Mouse (Mus musculus): ENCODE results near the gene Nufip1.
"Not testable (repeated sequence)": the region's sequence is repeated elsewhere in the genome, so short reads cannot be mapped to it uniquely, and the experiment has no call there.

The Nufip1 gene

GRCm38 (mm10) chr14:76153828-76154227 is 43.1 kb downstream of the Nufip1 start:
- H3K4me1 ChIP-seq (replicated peaks; ENCODE audit: low read depth, low read length): peaks cover 48% of the 10 kb centered on the region
- H3K4me3 ChIP-seq (replicated peaks; ENCODE audit: low read length): peak overlapping the region; percentile 94
- H3K9me3 ChIP-seq (ENCODE audit: low read length): no peaks in the 10 kb centered on the region
- no peak for TF ChIP-seq CTCF (conservative IDR thresholded peaks at IDR 0.05; ENCODE audit: low read length)
- no peak for TF ChIP-seq NANOG (IDR thresholded peaks at IDR 0.05; ENCODE audit: borderline replicate concordance, low read length)
- TF ChIP-seq POU5F1 (IDR thresholded peaks at IDR 0.05; ENCODE audit: borderline replicate concordance, low read length): no peak
- H3K36me3 ChIP-seq (ENCODE audit: insufficient read depth, low read length): no peaks in the 10 kb centered on the region
- 0 out of 2 replicates have a peak, but pooled peaks cover 3% of the 10 kb centered on the region for H3K27me3 ChIP-seq (ENCODE audit: insufficient read depth, low read length)

- peaks cover 17% of the 10 kb centered on the region for H3K4me1 ChIP-seq (replicated peaks; ENCODE audit: low read depth, low read length)
- H3K36me3 ChIP-seq (ENCODE audit: insufficient read depth, low read length): no peaks in the 10 kb centered on the region
- H3K9me3 ChIP-seq (ENCODE audit: low read length): peaks cover 3% of the 10 kb centered on the region; the same call in 1 of the 2 replicates
- TF ChIP-seq POU5F1 (IDR thresholded peaks at IDR 0.05; ENCODE audit: borderline replicate concordance, low read length): no peak
- no peak for TF ChIP-seq NANOG (IDR thresholded peaks at IDR 0.05; ENCODE audit: borderline replicate concordance, low read length)
- TF ChIP-seq CTCF (conservative IDR thresholded peaks at IDR 0.05; ENCODE audit: low read length): no peak
- peaks cover 16% of the 10 kb centered on the region; the same call in 1 of the 2 replicates for H3K27me3 ChIP-seq (ENCODE audit: insufficient read depth, low read length)
- no peak overlapping the region for H3K4me3 ChIP-seq (replicated peaks; ENCODE audit: low read length)
These were observed 47.6 kb downstream of the Nufip1 start for GRCm38 (mm10) chr14:76158192-76158785.

GRCm38 (mm10) chr14:76160580-76160979 is 49.9 kb downstream of the Nufip1 start:
- not testable (repeated sequence) for H3K4me3 ChIP-seq (replicated peaks; ENCODE audit: low read length); H3K9me3 ChIP-seq (ENCODE audit: low read length); H3K36me3 ChIP-seq (ENCODE audit: insufficient read depth, low read length)
- Histone ChIP-seq H3K27me3 (ENCODE audit: insufficient read depth, low read length) (peaks cover 29% of the 10 kb centered on the region), H3K4me1 (replicated peaks; ENCODE audit: low read depth, low read length) (peaks cover 27% of the 10 kb centered on the region)

- Histone ChIP-seq H3K27me3 (ENCODE audit: insufficient read depth, low read length) (peaks cover 34% of the 10 kb centered on the region), H3K9me3 (ENCODE audit: low read length) (peaks cover 3% of the 10 kb centered on the region; the same call in 1 of the 2 replicates), H3K4me3 (replicated peaks; ENCODE audit: low read length) (peak overlapping the region; percentile 68), H3K36me3 (ENCODE audit: insufficient read depth, low read length) (no peaks in the 10 kb centered on the region), H3K4me1 (replicated peaks; ENCODE audit: low read depth, low read length) (peaks cover 23% of the 10 kb centered on the region)
- TF ChIP-seq NANOG (IDR thresholded peaks at IDR 0.05; ENCODE audit: borderline replicate concordance, low read length) (no peak), POU5F1 (IDR thresholded peaks at IDR 0.05; ENCODE audit: borderline replicate concordance, low read length) (no peak), CTCF (conservative IDR thresholded peaks at IDR 0.05; ENCODE audit: low read length) (no peak)
These were observed 53.5 kb downstream of the Nufip1 start for GRCm38 (mm10) chr14:76164236-76164635.

GRCm38 (mm10) chr14:76164904-76165755 is 54.4 kb downstream of the Nufip1 start:
- Histone ChIP-seq H3K4me3 (replicated peaks; ENCODE audit: low read length) (peak overlapping the region; percentile 68), H3K9me3 (ENCODE audit: low read length) (peaks cover 3% of the 10 kb centered on the region; the same call in 1 of the 2 replicates), H3K36me3 (ENCODE audit: insufficient read depth, low read length) (no peaks in the 10 kb centered on the region), H3K4me1 (replicated peaks; ENCODE audit: low read depth, low read length) (peaks cover 23% of the 10 kb centered on the region), H3K27me3 (ENCODE audit: insufficient read depth, low read length) (peaks cover 34% of the 10 kb centered on the region)
- TF ChIP-seq POU5F1 (IDR thresholded peaks at IDR 0.05; ENCODE audit: borderline replicate concordance, low read length) (no peak), CTCF (conservative IDR thresholded peaks at IDR 0.05; ENCODE audit: low read length) (no peak), NANOG (IDR thresholded peaks at IDR 0.05; ENCODE audit: borderline replicate concordance, low read length) (no peak)

GRCm38 (mm10) chr14:76169876-76170466 is 59.3 kb downstream of the Nufip1 start:
- no peaks in the 10 kb centered on the region for H3K36me3 ChIP-seq (ENCODE audit: insufficient read depth, low read length)
- peaks cover 14% of the 10 kb centered on the region for H3K27me3 ChIP-seq (ENCODE audit: insufficient read depth, low read length)
- TF ChIP-seq NANOG (IDR thresholded peaks at IDR 0.05; ENCODE audit: borderline replicate concordance, low read length): no peak
- TF ChIP-seq CTCF (conservative IDR thresholded peaks at IDR 0.05; ENCODE audit: low read length): no peak
- no peak for TF ChIP-seq POU5F1 (IDR thresholded peaks at IDR 0.05; ENCODE audit: borderline replicate concordance, low read length)
- no peak overlapping the region for H3K4me3 ChIP-seq (replicated peaks; ENCODE audit: low read length)
- no peaks in the 10 kb centered on the region for H3K9me3 ChIP-seq (ENCODE audit: low read length)
- peaks cover 7% of the 10 kb centered on the region for H3K4me1 ChIP-seq (replicated peaks; ENCODE audit: low read depth, low read length)

DNA sequence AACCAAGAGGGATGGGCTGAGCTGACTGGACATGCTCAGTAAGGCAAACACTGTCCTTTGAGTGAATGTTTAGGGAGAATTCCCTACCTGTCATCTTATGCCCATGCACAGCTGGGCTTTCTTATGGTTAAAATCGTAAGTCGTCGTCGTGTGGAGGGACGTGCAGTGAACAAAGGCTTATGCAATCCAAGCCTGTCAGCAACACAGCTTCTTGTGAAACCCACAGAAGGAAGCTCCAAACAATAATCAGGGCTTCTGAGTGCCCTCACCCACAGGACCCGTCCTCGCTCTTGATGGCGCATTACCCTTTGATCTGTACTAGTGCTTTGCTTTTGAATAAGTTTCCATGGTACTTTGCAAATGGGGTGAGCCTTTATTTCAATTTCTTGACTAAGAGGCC is 60.6 kb downstream of the Nufip1 start:
- TF ChIP-seq POU5F1 (IDR thresholded peaks at IDR 0.05; ENCODE audit: borderline replicate concordance, low read length) (no peak), CTCF (conservative IDR thresholded peaks at IDR 0.05; ENCODE audit: low read length) (no peak)
- peaks cover 6% of the 10 kb centered on the region for H3K4me1 ChIP-seq (replicated peaks; ENCODE audit: low read depth, low read length)
- H3K9me3 ChIP-seq (ENCODE audit: low read length): no peaks in the 10 kb centered on the region
- H3K4me3 ChIP-seq (replicated peaks; ENCODE audit: low read length): no peak overlapping the region
- no peaks in the 10 kb centered on the region for H3K36me3 ChIP-seq (ENCODE audit: insufficient read depth, low read length)
- H3K27me3 ChIP-seq (ENCODE audit: insufficient read depth, low read length): peaks cover 4% of the 10 kb centered on the region

DNA sequence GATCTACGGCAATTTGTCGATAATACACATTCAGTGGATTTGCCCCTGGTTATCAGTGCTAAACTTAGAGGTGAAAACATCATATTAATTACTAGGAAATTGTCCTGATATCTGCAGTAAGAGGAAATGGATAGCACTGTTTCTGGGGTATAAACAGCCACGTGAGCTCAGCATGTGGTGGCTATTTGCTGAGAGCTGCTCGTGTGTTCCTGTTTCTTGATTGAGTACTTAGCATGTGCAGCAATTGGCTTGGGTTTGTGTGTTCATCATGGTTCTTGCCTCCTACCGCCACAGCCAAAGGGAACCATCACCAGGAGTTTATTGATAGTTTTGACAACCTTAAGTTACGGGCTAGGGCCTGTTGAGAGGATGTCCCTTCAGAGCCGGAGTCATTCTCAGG is 63.6 kb downstream of the Nufip1 start:
- Histone ChIP-seq H3K27me3 (ENCODE audit: insufficient read depth, low read length) (no peaks in the 10 kb centered on the region; the same call in 1 of the 2 replicates), H3K4me1 (replicated peaks; ENCODE audit: low read depth, low read length) (peaks cover 12% of the 10 kb centered on the region), H3K9me3 (ENCODE audit: low read length) (no peaks in the 10 kb centered on the region), H3K4me3 (replicated peaks; ENCODE audit: low read length) (no peak overlapping the region), H3K36me3 (ENCODE audit: insufficient read depth, low read length) (no peaks in the 10 kb centered on the region)
- TF ChIP-seq NANOG (IDR thresholded peaks at IDR 0.05; ENCODE audit: borderline replicate concordance, low read length) (no peak), POU5F1 (IDR thresholded peaks at IDR 0.05; ENCODE audit: borderline replicate concordance, low read length) (no peak), CTCF (conservative IDR thresholded peaks at IDR 0.05; ENCODE audit: low read length) (no peak)

Measured in E14TG2a.4 (cell line).